Mouse (Mus musculus) lung, embryonic 15.5 days (tissue): ENCODE results near the gene Itih5. TPM values are rescaled to one million over a fixed set of nuclear protein-coding genes. Genes with fewer than 3 reads are reported as not detected.

ENCODE experiments used
- ATAC-seq: fragments of 200-750 bp; cut with Nextera tagmentation; 2 replicates; pipeline ENCODE4 v1.8.0; 2017; ENCODE audit warnings: moderate number of reproducible peaks, borderline replicate concordance; ENCODE audit not compliant: low FRiP score, low TSS enrichment; ENCODE audit errors: extremely low read depth
- H3K27ac ChIP-seq: fragments of 300-500 bp; sonication (generic); 2 replicates; pipeline ENCODE4 v1.5.1; 2015; ENCODE audit warnings: moderate library complexity, mild to moderate bottlenecking, inconsistent platforms
- H3K27me3 ChIP-seq: fragments of 300-500 bp; sonication (generic); 2 replicates; pipeline ENCODE4 v1.6.1; 2015; ENCODE audit warnings: inconsistent platforms
- H3K36me3 ChIP-seq: fragments of 300-500 bp; sonication (generic); 2 replicates; pipeline ENCODE4 v1.6.1; 2015; ENCODE audit warnings: inconsistent platforms
- H3K4me1 ChIP-seq: fragments of 300-500 bp; sonication (generic); 2 replicates; pipeline ENCODE4 v1.6.1; 2015; ENCODE audit warnings: inconsistent platforms
- H3K4me2 ChIP-seq: fragments of 300-500 bp; sonication (generic); 2 replicates; pipeline ENCODE4 v1.6.1; 2015; ENCODE audit warnings: inconsistent platforms, mild to moderate bottlenecking, moderate library complexity
- H3K4me3 ChIP-seq: fragments of 300-500 bp; sonication (generic); 2 replicates; pipeline ENCODE4 v1.5.1; 2015; ENCODE audit warnings: mild to moderate bottlenecking, inconsistent platforms
- H3K9ac ChIP-seq: fragments of 300-500 bp; sonication (generic); 2 replicates; pipeline ENCODE4 v1.6.1; 2015; ENCODE audit warnings: inconsistent platforms
- H3K9me3 ChIP-seq: fragments of 300-500 bp; sonication (generic); 2 replicates; pipeline ENCODE4 v1.6.1; 2016; ENCODE audit warnings: inconsistent platforms
- WGBS: fragments of 180-500 bp; shearing (Covaris S2); methylation state at CpG from one replicate; pipeline ENCODE4 v1.1.7; 2015; 5-methylcytosine and 5-hydroxymethylcytosine counted together
- polyA plus RNA-seq: library from polyadenylated mRNA; unstranded; fragments of >200 nt; fragmentation: Nextera tagmentation; extraction: Ambion mirVana; gene quantifications from 2 replicates; pipeline ENCODE4 v1.2.1, GENCODE M21; 2015

Gene Itih5
- polyA plus RNA-seq, 1 experiment from 2014 or later: 5.1 TPM

DNA sequence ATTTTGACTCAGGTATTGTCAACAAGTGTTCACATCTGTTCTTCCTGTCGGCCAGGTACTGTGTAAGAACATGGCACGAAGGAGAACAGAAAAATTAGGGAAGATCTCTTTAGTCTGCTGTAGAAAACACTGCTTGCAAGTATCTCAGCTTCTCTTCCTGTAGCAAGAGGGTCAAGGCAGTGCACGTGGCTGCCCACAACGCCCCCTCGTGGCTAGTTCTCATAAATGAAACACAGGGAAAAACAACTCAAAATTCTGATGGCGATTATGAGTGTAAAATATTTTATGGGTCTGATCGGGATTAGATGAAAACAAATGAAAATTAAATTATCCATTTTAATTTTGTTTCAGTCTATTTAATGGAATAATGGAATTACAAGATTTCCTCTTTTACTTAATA lies 146.9 kb downstream of the Itih5 start:
- H3K9me3 ChIP-seq: no peaks in the 10 kb centered on the region
- H3K36me3 ChIP-seq: no peaks in the 10 kb centered on the region
- no peak overlapping the region for H3K9ac ChIP-seq
- 62% methylated on average over 7 of the region's 7 CpGs for WGBS
- H3K27ac ChIP-seq: no peak overlapping the region
- H3K4me3 ChIP-seq: no peak overlapping the region
- ATAC-seq: no peak
- H3K4me2 ChIP-seq: no peak overlapping the region
- peaks cover 4% of the 10 kb centered on the region; the same call in 1 of the 2 replicates for H3K4me1 ChIP-seq
- H3K27me3 ChIP-seq: peaks cover 22% of the 10 kb centered on the region; the same call in 1 of the 2 replicates

DNA sequence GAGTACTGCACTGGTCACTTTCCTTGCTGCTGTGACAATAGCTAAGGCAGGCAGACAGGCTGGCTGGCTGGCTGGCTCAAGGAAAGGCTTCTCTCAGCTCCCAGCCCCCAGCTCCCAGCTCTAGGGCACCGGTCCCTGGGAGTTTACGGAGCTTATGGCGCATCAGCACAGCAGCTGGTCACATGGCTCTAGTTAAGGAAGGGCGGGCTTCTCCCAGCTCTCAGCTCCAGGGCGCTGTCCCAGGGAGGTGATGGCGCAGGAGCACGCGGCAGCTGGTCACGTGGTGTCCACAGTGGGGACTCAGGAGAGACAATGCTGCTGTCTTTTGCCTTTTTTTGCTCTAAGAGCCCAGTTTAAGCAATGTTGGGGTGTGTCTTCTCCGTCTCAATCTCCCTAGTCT lies 147.4 kb downstream of the Itih5 start:
- no peak overlapping the region for H3K9ac ChIP-seq
- peak overlapping the region; percentile 37 for H3K4me2 ChIP-seq
- H3K27me3 ChIP-seq: peaks cover 22% of the 10 kb centered on the region; the same call in 1 of the 2 replicates
- WGBS: 41% methylated on average over 10 of the region's 10 CpGs
- no peaks in the 10 kb centered on the region for H3K9me3 ChIP-seq
- peak; percentile 51; the same call in 1 of the 2 replicates for ATAC-seq
- no peak overlapping the region for H3K4me3 ChIP-seq
- no peaks in the 10 kb centered on the region for H3K36me3 ChIP-seq
- peaks cover 4% of the 10 kb centered on the region; the same call in 1 of the 2 replicates for H3K4me1 ChIP-seq
- no peak overlapping the region for H3K27ac ChIP-seq

DNA sequence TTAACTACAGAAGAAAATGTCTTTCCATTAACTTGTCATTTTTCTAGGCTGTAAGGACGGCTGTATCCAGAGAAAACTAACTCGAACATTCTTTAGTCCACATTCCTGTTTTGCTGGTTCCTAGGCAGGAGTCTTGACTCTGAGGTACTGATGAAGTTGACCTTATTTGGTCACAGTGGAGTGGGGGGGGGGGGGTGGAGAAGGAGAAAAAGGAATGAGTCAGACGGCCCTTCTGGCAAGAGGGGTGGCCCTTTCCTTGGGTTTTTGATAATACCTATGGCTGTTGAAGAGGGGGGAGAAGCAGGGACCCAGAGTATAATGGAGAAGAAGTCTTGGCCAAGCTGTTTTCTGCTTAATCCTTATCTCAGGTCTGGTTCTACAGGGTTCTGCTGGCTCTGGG lies 148.0 kb downstream of the Itih5 start:
- Histone ChIP-seq H3K4me2 (no peak overlapping the region), H3K4me1 (peaks cover 4% of the 10 kb centered on the region; the same call in 1 of the 2 replicates), H3K27ac (no peak overlapping the region), H3K9ac (no peak overlapping the region), H3K9me3 (no peaks in the 10 kb centered on the region), H3K4me3 (no peak overlapping the region), H3K36me3 (no peaks in the 10 kb centered on the region), H3K27me3 (peaks cover 22% of the 10 kb centered on the region; the same call in 1 of the 2 replicates)
- no peak for ATAC-seq
- WGBS: 36% methylated on average over 3 of the region's 3 CpGs

DNA sequence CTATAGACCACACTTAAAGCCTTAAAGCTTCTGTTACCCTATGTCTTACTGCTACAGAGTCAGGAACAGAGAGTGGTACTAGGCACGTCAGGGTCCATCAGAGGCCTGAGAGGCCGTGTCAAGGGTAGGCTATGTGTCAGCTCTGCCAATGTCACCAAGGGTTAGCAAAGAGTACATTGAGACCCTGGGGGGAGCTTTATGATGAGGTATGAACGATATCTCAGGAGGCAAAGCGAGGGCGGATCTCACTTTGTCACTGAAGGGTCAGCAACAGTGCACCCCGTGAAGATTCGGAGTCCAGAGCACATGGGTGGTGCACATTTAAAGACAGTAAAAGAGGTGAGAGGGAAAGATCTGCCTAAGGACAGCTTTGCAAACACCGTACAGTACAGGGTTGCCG lies 148.6 kb downstream of the Itih5 start:
- no peaks in the 10 kb centered on the region for H3K9me3 ChIP-seq
- no peak overlapping the region for H3K9ac ChIP-seq
- no peak overlapping the region for H3K4me2 ChIP-seq
- 84% methylated on average over 9 of the region's 9 CpGs for WGBS
- no peaks in the 10 kb centered on the region for H3K36me3 ChIP-seq
- no peak overlapping the region for H3K27ac ChIP-seq
- H3K4me1 ChIP-seq: peaks cover 4% of the 10 kb centered on the region; the same call in 1 of the 2 replicates
- no peak for ATAC-seq
- no peak overlapping the region for H3K4me3 ChIP-seq
- H3K27me3 ChIP-seq: peaks cover 18% of the 10 kb centered on the region; the same call in 1 of the 2 replicates

DNA sequence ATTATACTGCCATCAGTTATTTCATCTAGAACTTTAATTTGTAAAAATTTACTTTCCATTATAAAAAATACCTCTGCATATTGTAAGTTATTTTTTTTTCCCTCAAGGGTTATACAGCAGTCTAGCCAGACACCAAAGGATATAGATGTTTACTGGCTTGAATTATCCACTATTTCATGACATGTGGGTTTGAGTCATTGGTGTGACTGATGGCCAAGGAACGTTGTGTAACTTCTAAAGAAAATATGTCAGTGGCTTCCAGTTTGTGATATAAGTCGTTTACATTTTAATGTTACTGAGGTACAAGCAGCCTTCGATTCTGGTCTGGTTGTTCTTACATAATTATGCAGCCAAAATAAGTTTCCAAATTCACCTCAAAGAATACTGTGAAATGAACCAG lies 151.5 kb downstream of the Itih5 start:
- Histone ChIP-seq H3K4me2 (no peak overlapping the region), H3K36me3 (no peaks in the 10 kb centered on the region), H3K27ac (no peak overlapping the region), H3K4me3 (no peak overlapping the region), H3K9ac (no peak overlapping the region), H3K9me3 (no peaks in the 10 kb centered on the region), H3K4me1 (peaks cover 4% of the 10 kb centered on the region; the same call in 1 of the 2 replicates), H3K27me3 (no peaks in the 10 kb centered on the region; the same call in 1 of the 2 replicates)
- ATAC-seq: no peak
- WGBS: 46% methylated on average over 3 of the region's 3 CpGs

Other genes with a start within 250 kb of the Itih5 start
- 12.6 and 12.9 TPM in 2 replicates for gene Taf3, start 105.0 kb upstream of the Itih5 start, polyA plus RNA-seq
- gene Atp5c1, start 73.1 kb upstream of the Itih5 start, polyA plus RNA-seq: 553 and 555 TPM in 2 replicates
- 29.6 and 29.9 TPM in 2 replicates for gene Kin, start 73.0 kb upstream of the Itih5 start, polyA plus RNA-seq
- gene Itih2, start 22.2 kb upstream of the Itih5 start, polyA plus RNA-seq: 2.9 and 4.1 TPM in 2 replicates
- gene Sfmbt2, start 216.9 kb downstream of the Itih5 start, polyA plus RNA-seq: 1.4 and 2.0 TPM in 2 replicates